Mouse (Mus musculus): ENCODE results near the gene Itgad. TPM values are rescaled to one million over a fixed set of nuclear protein-coding genes. Genes with fewer than 3 reads are reported as not detected.

Itgad gene
- total and polyA plus RNA-seq, 2 experiments from 2014 or later = not detected

DNA sequence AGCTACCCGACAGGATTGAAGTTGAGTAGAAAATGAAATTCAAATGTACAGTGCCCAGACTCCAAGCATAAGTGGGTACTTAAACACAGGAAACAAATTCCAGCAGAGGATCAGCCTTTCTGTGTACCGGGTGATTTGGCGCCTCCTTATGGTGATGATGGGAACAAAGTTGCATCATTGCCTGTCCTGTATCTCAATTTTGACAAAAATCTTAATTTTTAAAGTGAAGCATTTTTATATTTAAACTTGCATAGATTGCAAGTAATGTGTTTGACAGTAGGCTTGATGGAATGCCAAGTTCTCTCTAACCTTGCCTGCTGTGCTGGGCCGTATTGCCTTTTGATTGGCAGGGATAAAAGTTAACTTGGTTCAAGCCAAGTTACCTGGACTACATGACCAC, 84.8 kb downstream of the Itgad start:
- WGBS = 22% methylated on average over 4 of the region's 4 CpGs
- peak overlapping the region; percentile 80 for H3K4me2 ChIP-seq (ENCODE audit: low read depth, low read length, poor library complexity, severe bottlenecking)
- TF ChIP-seq CTCF (IDR thresholded peaks at IDR 0.05) = peak; percentile 62

GRCm38 (mm10) chr7:128240131-128240784, 86.1 kb downstream of the Itgad start:
- H3K27me3 ChIP-seq (ENCODE audit: insufficient read depth, low read length) = no peaks in the 10 kb centered on the region
- no peak overlapping the region for H3K27ac ChIP-seq (ENCODE audit: low read depth, low read length)
- H3K9ac ChIP-seq (replicated peaks; ENCODE audit: low read length, poor library complexity, severe bottlenecking) = no peak overlapping the region
- H3K4me2 ChIP-seq (ENCODE audit: low read depth, low read length, poor library complexity, severe bottlenecking) = no peak overlapping the region
- H3K4me1 ChIP-seq (ENCODE audit: insufficient read depth, low read length) = 0 out of 2 replicates have a peak, but pooled peaks cover 5% of the 10 kb centered on the region
- H3K4me3 ChIP-seq (ENCODE audit: low read depth, low read length) = no peak overlapping the region
- 92% methylated on average over 27 of the region's 27 CpGs for WGBS
- ATAC-seq (ENCODE audit: low FRiP score) (no peak), DNase-seq (ENCODE audit: low spot score) (no peak)
- H3K9me3 ChIP-seq (ENCODE audit: low read length) = no peaks in the 10 kb centered on the region
- H3K36me3 ChIP-seq (ENCODE audit: insufficient read depth, low read length) = peaks cover 36% of the 10 kb centered on the region
- TF ChIP-seq CTCF (IDR thresholded peaks at IDR 0.05) = no peak

More for the DNA sequence above, 84.8 kb downstream of the Itgad start:
- Histone ChIP-seq H3K27me3 (ENCODE audit: insufficient read depth, low read length) (no peaks in the 10 kb centered on the region), H3K4me1 (ENCODE audit: insufficient read depth, low read length) (0 out of 2 replicates have a peak, but pooled peaks cover 5% of the 10 kb centered on the region), H3K4me3 (ENCODE audit: low read depth, low read length) (peak overlapping the region; percentile 65; the same call in 1 of the 2 replicates), H3K27ac (ENCODE audit: low read depth, low read length) (peak overlapping the region; percentile 97; the same call in 1 of the 2 replicates), H3K9ac (replicated peaks; ENCODE audit: low read length, poor library complexity, severe bottlenecking) (no peak overlapping the region), H3K9me3 (ENCODE audit: low read length) (no peaks in the 10 kb centered on the region), H3K36me3 (ENCODE audit: insufficient read depth, low read length) (peaks cover 25% of the 10 kb centered on the region)
- ATAC-seq (ENCODE audit: low FRiP score) (no peak), DNase-seq (ENCODE audit: low spot score) (peak; percentile 43)

DNA sequence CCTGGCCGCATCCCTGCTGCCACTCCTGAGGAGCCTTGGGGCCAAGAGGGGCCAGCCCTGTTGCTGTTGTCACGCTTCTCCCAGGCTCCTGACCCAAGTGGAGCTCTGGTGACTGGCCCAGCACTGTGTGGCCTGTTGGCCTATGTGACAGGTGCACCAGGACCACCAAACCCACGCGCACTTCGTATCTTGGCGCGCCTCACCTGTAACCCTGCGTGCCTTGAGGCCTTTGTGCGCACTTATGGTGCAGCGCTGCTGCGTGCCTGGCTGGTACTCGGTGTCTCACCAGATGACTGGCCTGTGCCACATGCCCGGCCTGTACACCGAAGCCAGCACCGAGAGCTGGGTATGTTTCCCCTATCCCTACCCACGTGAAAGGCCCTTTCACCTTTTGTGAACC, 88.2 kb downstream of the Itgad start:
- TF ChIP-seq CTCF (IDR thresholded peaks at IDR 0.05) = no peak
- H3K9me3 ChIP-seq (ENCODE audit: low read length) = no peaks in the 10 kb centered on the region
- no peak overlapping the region for H3K27ac ChIP-seq (ENCODE audit: low read depth, low read length)
- peaks cover 36% of the 10 kb centered on the region for H3K36me3 ChIP-seq (ENCODE audit: insufficient read depth, low read length)
- H3K27me3 ChIP-seq (ENCODE audit: insufficient read depth, low read length) = no peaks in the 10 kb centered on the region
- H3K9ac ChIP-seq (replicated peaks; ENCODE audit: low read length, poor library complexity, severe bottlenecking) = no peak overlapping the region
- no peak overlapping the region for H3K4me3 ChIP-seq (ENCODE audit: low read depth, low read length)
- no peaks in the 10 kb centered on the region; the same call in 1 of the 2 replicates for H3K4me1 ChIP-seq (ENCODE audit: insufficient read depth, low read length)
- 96% methylated on average over 16 of the region's 16 CpGs for WGBS
- no peak for ATAC-seq (ENCODE audit: low FRiP score)
- no peak for DNase-seq (ENCODE audit: low spot score)
- no peak overlapping the region for H3K4me2 ChIP-seq (ENCODE audit: low read depth, low read length, poor library complexity, severe bottlenecking)

DNA sequence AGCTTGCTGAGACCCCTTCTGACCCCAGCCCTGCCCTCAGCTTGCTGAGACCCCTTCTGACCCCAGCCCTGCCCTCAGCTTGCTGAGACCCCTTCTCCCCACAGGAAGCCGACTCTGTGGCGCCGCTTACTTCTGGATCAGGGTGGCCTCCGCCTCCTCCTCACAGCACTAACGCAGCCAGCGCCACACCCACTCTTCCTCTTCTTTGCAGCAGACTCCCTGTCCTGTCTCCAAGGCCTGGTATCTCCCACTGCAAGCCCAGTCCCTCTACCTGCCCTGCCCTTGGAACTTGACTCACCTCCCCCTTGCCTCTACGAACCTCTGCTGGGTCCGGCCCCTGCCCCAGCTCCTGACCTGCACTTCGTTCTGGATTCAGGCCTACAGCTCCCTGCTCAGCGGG, 89.7 kb downstream of the Itgad start:
- DNase-seq (ENCODE audit: low spot score) (no peak), ATAC-seq (ENCODE audit: low FRiP score) (no peak)
- Histone ChIP-seq H3K9me3 (ENCODE audit: low read length) (no peaks in the 10 kb centered on the region), H3K4me1 (ENCODE audit: insufficient read depth, low read length) (peaks cover 3% of the 10 kb centered on the region), H3K9ac (replicated peaks; ENCODE audit: low read length, poor library complexity, severe bottlenecking) (no peak overlapping the region), H3K36me3 (ENCODE audit: insufficient read depth, low read length) (peaks cover 36% of the 10 kb centered on the region), H3K4me3 (ENCODE audit: low read depth, low read length) (no peak overlapping the region), H3K27me3 (ENCODE audit: insufficient read depth, low read length) (no peaks in the 10 kb centered on the region), H3K4me2 (ENCODE audit: low read depth, low read length, poor library complexity, severe bottlenecking) (no peak overlapping the region), H3K27ac (ENCODE audit: low read depth, low read length) (no peak overlapping the region)
- 68% methylated on average over 10 of the region's 10 CpGs for WGBS
- no peak for TF ChIP-seq CTCF (IDR thresholded peaks at IDR 0.05)

- no peaks in the 10 kb centered on the region for H3K9me3 ChIP-seq (ENCODE audit: low read length)
- peaks cover 36% of the 10 kb centered on the region for H3K36me3 ChIP-seq (ENCODE audit: insufficient read depth, low read length)
- H3K27me3 ChIP-seq (ENCODE audit: insufficient read depth, low read length) = no peaks in the 10 kb centered on the region
- no peak for TF ChIP-seq CTCF (IDR thresholded peaks at IDR 0.05)
- H3K4me3 ChIP-seq (ENCODE audit: low read depth, low read length) = no peak overlapping the region
- H3K9ac ChIP-seq (replicated peaks; ENCODE audit: low read length, poor library complexity, severe bottlenecking) = no peak overlapping the region
- no peak overlapping the region for H3K27ac ChIP-seq (ENCODE audit: low read depth, low read length)
- no peak overlapping the region for H3K4me2 ChIP-seq (ENCODE audit: low read depth, low read length, poor library complexity, severe bottlenecking)
- WGBS = 83% methylated on average over 18 of the region's 18 CpGs
- ATAC-seq (ENCODE audit: low FRiP score) (no peak), DNase-seq (ENCODE audit: low spot score) (no peak)
- peaks cover 3% of the 10 kb centered on the region for H3K4me1 ChIP-seq (ENCODE audit: insufficient read depth, low read length)
Observed at GRCm38 (mm10) chr7:128244410-128245025, 90.3 kb downstream of the Itgad start.

GRCm38 (mm10) chr7:128245547-128245946, 91.4 kb downstream of the Itgad start:
- Histone ChIP-seq H3K4me2 (ENCODE audit: low read depth, low read length, poor library complexity, severe bottlenecking) (no peak overlapping the region), H3K9ac (replicated peaks; ENCODE audit: low read length, poor library complexity, severe bottlenecking) (no peak overlapping the region), H3K4me1 (ENCODE audit: insufficient read depth, low read length) (peaks cover 3% of the 10 kb centered on the region), H3K9me3 (ENCODE audit: low read length) (no peaks in the 10 kb centered on the region), H3K27ac (ENCODE audit: low read depth, low read length) (no peak overlapping the region), H3K4me3 (ENCODE audit: low read depth, low read length) (no peak overlapping the region), H3K27me3 (ENCODE audit: insufficient read depth, low read length) (no peaks in the 10 kb centered on the region), H3K36me3 (ENCODE audit: insufficient read depth, low read length) (peaks cover 29% of the 10 kb centered on the region)
- TF ChIP-seq CTCF (IDR thresholded peaks at IDR 0.05) = no peak
- no peak for DNase-seq (ENCODE audit: low spot score)
- 88% methylated on average over 4 of the region's 4 CpGs for WGBS
- ATAC-seq (ENCODE audit: low FRiP score) = no peak

All from midbrain, postnatal 0 days (tissue).